ENCODE assay signal across 13 mouse cellular contexts in genomic region chr7:125310971-125311370, GRCm38 (mm10).
DNase-seq lines count a peak whose midpoint lies in the region; ATAC-seq and TF ChIP-seq lines count a peak whose summit lies in the region.
"Had no signal": no experiment of that assay in that cellular context is flagged by ENCODE, and none has a peak within 500 bp of the region (broad histone marks: within the 10 kb centered on the region; RNA-seq: fewer than 3 reads in every experiment).

No protein-coding gene starts in this region.

- WGBS in forebrain, embryonic 15.5 days: 66% methylated on average over 4 of the region's 4 CpGs
- 88% methylated on average over 4 of the region's 4 CpGs for WGBS in forebrain, embryonic 11.5 days
- WGBS in forebrain, embryonic 16.5 days: 46% methylated on average over 4 of the region's 4 CpGs

- no peaks in the 10 kb centered on the region for H3K9me3 ChIP-seq in forebrain, embryonic 15.5 days
- no peaks in the 10 kb centered on the region for H3K9me3 ChIP-seq in forebrain, embryonic 11.5 days (ENCODE audit: control insufficient read depth, low read length)
- H3K9me3 ChIP-seq in forebrain, embryonic 16.5 days (ENCODE audit: control insufficient read depth, low read length): no peaks in the 10 kb centered on the region
- H3K9me3 ChIP-seq: embryonic facial prominence, embryonic 10.5 days; limb, embryonic 12.5 days had no signal

- ATAC-seq in forebrain, embryonic 15.5 days (replicated peaks): peak; percentile 64; the same call in 1 of the 2 replicates
- ATAC-seq in forebrain, embryonic 11.5 days (replicated peaks; ENCODE audit: low FRiP score): no peak
- ATAC-seq in forebrain, embryonic 16.5 days: peak; percentile 61

- no peaks in the 10 kb centered on the region for H3K27me3 ChIP-seq in forebrain, embryonic 15.5 days
- no peaks in the 10 kb centered on the region for H3K27me3 ChIP-seq in forebrain, embryonic 11.5 days (ENCODE audit: control insufficient read depth, insufficient read depth, low read length)
- no peaks in the 10 kb centered on the region for H3K27me3 ChIP-seq in forebrain, embryonic 16.5 days (replicated peaks; ENCODE audit: control insufficient read depth, insufficient read depth, low read length)
- H3K27me3 ChIP-seq: limb, embryonic 12.5 days had no signal

- no peaks in the 10 kb centered on the region for H3K36me3 ChIP-seq in forebrain, embryonic 15.5 days
- H3K36me3 ChIP-seq in forebrain, embryonic 11.5 days (ENCODE audit: control insufficient read depth, insufficient read depth, low read length): no peaks in the 10 kb centered on the region
- H3K36me3 ChIP-seq in forebrain, embryonic 16.5 days (ENCODE audit: control insufficient read depth, insufficient read depth): no peaks in the 10 kb centered on the region
- H3K36me3 ChIP-seq: embryonic facial prominence, embryonic 10.5 days; limb, embryonic 12.5 days had no signal

- no peak for TF ChIP-seq CTCF in brain, embryonic 14.5 days (IDR thresholded peaks at IDR 0.05; ENCODE audit: borderline replicate concordance, extremely low read depth, insufficient read depth, insufficient read length)

- H3K9ac ChIP-seq in forebrain, embryonic 15.5 days (replicated peaks): no peak overlapping the region
- no peak overlapping the region for H3K9ac ChIP-seq in forebrain, embryonic 11.5 days (ENCODE audit: low read length)
- H3K9ac ChIP-seq in forebrain, embryonic 16.5 days (replicated peaks; ENCODE audit: low read depth, low read length): no peak overlapping the region
- H3K9ac ChIP-seq: limb, embryonic 12.5 days had no signal

- no peak for TF ChIP-seq POLR2A in brain, embryonic 14.5 days (IDR thresholded peaks at IDR 0.05; ENCODE audit: borderline replicate concordance, extremely low read depth, insufficient read depth, insufficient read length, poor library complexity, severe bottlenecking)

- no peak overlapping the region for H3K4me2 ChIP-seq in forebrain, embryonic 15.5 days (replicated peaks)
- H3K4me2 ChIP-seq in forebrain, embryonic 11.5 days (ENCODE audit: low read depth, low read length, severe bottlenecking): no peak overlapping the region
- H3K4me2 ChIP-seq in forebrain, embryonic 16.5 days (ENCODE audit: low read length): no peak overlapping the region
- H3K4me2 ChIP-seq: limb, embryonic 12.5 days had no signal

- 0 out of 2 replicates have a peak overlapping the region, but pooled peaks have one; percentile 24 for H3K27ac ChIP-seq in forebrain, embryonic 15.5 days (replicated peaks)
- H3K27ac ChIP-seq in forebrain, embryonic 11.5 days (ENCODE audit: low read depth, low read length): no peak overlapping the region
- no peak overlapping the region for H3K27ac ChIP-seq in forebrain, embryonic 16.5 days (ENCODE audit: low read length)
- H3K27ac ChIP-seq: embryonic facial prominence, embryonic 10.5 days; limb, embryonic 12.5 days had no signal

- no peak for DNase-seq in forebrain, embryonic 11.5 days (ENCODE audit: low spot score)
- peak; percentile 76 for DNase-seq in brain, embryonic 14.5 days (ENCODE audit: low read depth)
- DNase-seq in layer of hippocampus, postnatal 36 days: peak; percentile 41 to 44
- DNase-seq in c-Kit-positive CD71-positive TER-119-positive erythroid progenitor cells, embryonic 14.5 days (ENCODE audit: low spot score): no peak
- no peak for DNase-seq in adrenal gland, adult 18-20 months (ENCODE audit: low spot score in 2 of 2)
- DNase-seq in adrenal gland, postnatal 25 days: no peak
- DNase-seq: heart, adult 18-20 months; kidney, adult 8-10 months; lung, adult 18-20 months had no signal

- H3K4me3 ChIP-seq in forebrain, embryonic 15.5 days: no peak overlapping the region
- H3K4me3 ChIP-seq in forebrain, embryonic 11.5 days (ENCODE audit: low read depth, low read length): no peak overlapping the region
- no peak overlapping the region for H3K4me3 ChIP-seq in forebrain, embryonic 16.5 days (replicated peaks; ENCODE audit: low read length)
- H3K4me3 ChIP-seq: embryonic facial prominence, embryonic 10.5 days; limb, embryonic 12.5 days had no signal

- peaks cover 8% of the 10 kb centered on the region for H3K4me1 ChIP-seq in forebrain, embryonic 15.5 days
- no peaks in the 10 kb centered on the region for H3K4me1 ChIP-seq in forebrain, embryonic 11.5 days (replicated peaks; ENCODE audit: control insufficient read depth, insufficient read depth, low read length)
- peaks cover 12% of the 10 kb centered on the region for H3K4me1 ChIP-seq in forebrain, embryonic 16.5 days (replicated peaks; ENCODE audit: control insufficient read depth, insufficient read depth, low read length)
- H3K4me1 ChIP-seq: embryonic facial prominence, embryonic 10.5 days; limb, embryonic 12.5 days had no signal

Comparison
In these comparisons a context has a peak if more than half of its experiments do, and no peak if none do; other contexts are left out.
1. DNase-seq: peak in brain, embryonic 14.5 days (single experiment) and layer of hippocampus, postnatal 36 days (2 of 2); none in forebrain, embryonic 11.5 days (single experiment), c-Kit-positive CD71-positive TER-119-positive erythroid progenitor cells, embryonic 14.5 days (single experiment), adrenal gland, adult 18-20 months (0 of 2) and adrenal gland, postnatal 25 days (single experiment).